Mouse (Mus musculus) heart, embryonic 16.5 days (tissue): ENCODE data around the gene Ror1. TPM values are rescaled to one million over a fixed set of nuclear protein-coding genes. Genes with fewer than 3 reads are reported as not detected.

Source experiments
- ATAC-seq: fragments of 200-750 bp; cut with Nextera tagmentation; replicated peaks from 2 replicates; pipeline ENCODE4 v1.8.0; 2017; ENCODE audit warnings: moderate number of reproducible peaks; ENCODE audit not compliant: insufficient read depth, low FRiP score; ENCODE audit errors: extremely low read depth
- H3K27ac ChIP-seq: fragments of 300-500 bp; sonication (generic); 2 replicates; pipeline ENCODE4 v1.5.1; 2014; ENCODE audit warnings: mild to moderate bottlenecking, low read length, control low read depth, moderate library complexity
- H3K27me3 ChIP-seq: fragments of 300-500 bp; sonication (generic); 2 replicates; pipeline ENCODE4 v1.6.1; 2014; ENCODE audit warnings: low read length, mixed read lengths; ENCODE audit not compliant: control insufficient read depth, insufficient read depth
- H3K36me3 ChIP-seq: fragments of 300-500 bp; sonication (generic); 2 replicates; pipeline ENCODE4 v1.6.1; 2014; ENCODE audit not compliant: control insufficient read depth, insufficient read depth
- H3K4me1 ChIP-seq: fragments of 300-500 bp; sonication (generic); 2 replicates; pipeline ENCODE4 v1.6.1; 2014; ENCODE audit warnings: low read length, mixed read lengths; ENCODE audit not compliant: control insufficient read depth, insufficient read depth
- H3K4me2 ChIP-seq: fragments of 300-500 bp; sonication (generic); 2 replicates; pipeline ENCODE4 v1.6.1; 2014; ENCODE audit warnings: low read depth, mild to moderate bottlenecking, control low read depth, low read length
- H3K4me3 ChIP-seq: fragments of 300-500 bp; sonication (generic); 2 replicates; pipeline ENCODE4 v1.5.1; 2014; ENCODE audit warnings: mild to moderate bottlenecking, control low read depth, low read length
- H3K9ac ChIP-seq: fragments of 300-500 bp; sonication (generic); 2 replicates; pipeline ENCODE4 v1.6.1; 2014; ENCODE audit warnings: low read length, control low read depth
- H3K9me3 ChIP-seq: fragments of 300-500 bp; sonication (generic); replicated peaks from 2 replicates; pipeline ENCODE4 v1.6.1; 2016; ENCODE audit warnings: low read length; ENCODE audit not compliant: control insufficient read depth
- WGBS: fragments of 180-500 bp; shearing (Covaris S2); extraction: QIAGEN DNeasy Blood & Tissue Kit; methylation state at CpG from one replicate; pipeline ENCODE4 v1.1.7; 2014; 5-methylcytosine and 5-hydroxymethylcytosine counted together
- polyA plus RNA-seq: library from polyadenylated mRNA; unstranded; fragments of >200 nt; fragmentation: Nextera tagmentation; extraction: Ambion mirVana; gene quantifications from 2 replicates; pipeline ENCODE4 v1.2.1, GENCODE M21; 2015

Ror1 gene
- polyA plus RNA-seq, 1 experiment from 2014 or later = 10.7 TPM

- H3K9me3 ChIP-seq = no peaks in the 10 kb centered on the region
- H3K27me3 ChIP-seq = no peaks in the 10 kb centered on the region
- no peaks in the 10 kb centered on the region for H3K36me3 ChIP-seq
- H3K4me3 ChIP-seq = no peak overlapping the region
- H3K4me2 ChIP-seq = no peak overlapping the region
- peak; percentile 66 for ATAC-seq
- peaks cover 36% of the 10 kb centered on the region for H3K4me1 ChIP-seq
- no peak overlapping the region for H3K9ac ChIP-seq
- H3K27ac ChIP-seq = peak overlapping the region; percentile 37; the same call in 1 of the 2 replicates
- WGBS = 51% methylated on average over 14 of the region's 14 CpGs
These were observed 229.3 kb downstream of the Ror1 start for GRCm38 (mm10) chr4:100324719-100325515.

- H3K4me1 ChIP-seq = peaks cover 20% of the 10 kb centered on the region
- WGBS = 39% methylated on average over 4 of the region's 4 CpGs
- no peak for ATAC-seq
- H3K27ac ChIP-seq = 0 out of 2 replicates have a peak overlapping the region, but pooled peaks have one; percentile 17
- no peaks in the 10 kb centered on the region for H3K36me3 ChIP-seq
- H3K4me2 ChIP-seq = no peak overlapping the region
- no peaks in the 10 kb centered on the region for H3K27me3 ChIP-seq
- no peak overlapping the region for H3K4me3 ChIP-seq
- H3K9me3 ChIP-seq = no peaks in the 10 kb centered on the region
- H3K9ac ChIP-seq = no peak overlapping the region
These were observed 232.9 kb downstream of the Ror1 start for GRCm38 (mm10) chr4:100328361-100328970.

GRCm38 (mm10) chr4:100335168-100335567 is 239.6 kb downstream of the Ror1 start:
- H3K36me3 ChIP-seq = no peaks in the 10 kb centered on the region
- H3K27me3 ChIP-seq = no peaks in the 10 kb centered on the region
- H3K27ac ChIP-seq = no peak overlapping the region
- H3K4me1 ChIP-seq = peaks cover 8% of the 10 kb centered on the region
- H3K4me3 ChIP-seq = no peak overlapping the region
- ATAC-seq = no peak
- WGBS = 55% methylated on average over 2 of the region's 2 CpGs
- no peak overlapping the region for H3K4me2 ChIP-seq
- H3K9ac ChIP-seq = no peak overlapping the region
- H3K9me3 ChIP-seq = no peaks in the 10 kb centered on the region

- Histone ChIP-seq H3K4me2 (no peak overlapping the region), H3K9me3 (no peaks in the 10 kb centered on the region), H3K9ac (no peak overlapping the region), H3K27me3 (no peaks in the 10 kb centered on the region), H3K4me1 (peaks cover 16% of the 10 kb centered on the region), H3K27ac (no peak overlapping the region), H3K36me3 (no peaks in the 10 kb centered on the region), H3K4me3 (no peak overlapping the region)
- no peak for ATAC-seq
- 70% methylated on average over 3 of the region's 3 CpGs for whole genome bisulfite sequencing
These were observed 252.2 kb downstream of the Ror1 start for GRCm38 (mm10) chr4:100347791-100348190.

GRCm38 (mm10) chr4:100350106-100350795 is 254.7 kb downstream of the Ror1 start:
- Histone ChIP-seq H3K4me1 (peaks cover 9% of the 10 kb centered on the region), H3K27ac (no peak overlapping the region), H3K9ac (no peak overlapping the region), H3K4me3 (no peak overlapping the region), H3K36me3 (no peaks in the 10 kb centered on the region), H3K9me3 (no peaks in the 10 kb centered on the region), H3K27me3 (no peaks in the 10 kb centered on the region), H3K4me2 (no peak overlapping the region)
- WGBS = 78% methylated on average over 7 of the region's 7 CpGs
- ATAC-seq = no peak; the same call in 1 of the 2 replicates

- peaks cover 9% of the 10 kb centered on the region for H3K4me1 ChIP-seq
- H3K4me2 ChIP-seq = no peak overlapping the region
- H3K27me3 ChIP-seq = no peaks in the 10 kb centered on the region
- no peaks in the 10 kb centered on the region for H3K36me3 ChIP-seq
- H3K4me3 ChIP-seq = no peak overlapping the region
- no peak overlapping the region for H3K27ac ChIP-seq
- no peaks in the 10 kb centered on the region for H3K9me3 ChIP-seq
- no peak overlapping the region for H3K9ac ChIP-seq
- no peak for ATAC-seq
These were observed 256.3 kb downstream of the Ror1 start for GRCm38 (mm10) chr4:100351797-100352290.

- H3K9me3 ChIP-seq = no peaks in the 10 kb centered on the region
- H3K9ac ChIP-seq = no peak overlapping the region
- peaks cover 15% of the 10 kb centered on the region for H3K4me1 ChIP-seq
- H3K4me3 ChIP-seq = no peak overlapping the region
- H3K36me3 ChIP-seq = no peaks in the 10 kb centered on the region
- no peak for ATAC-seq
- H3K27ac ChIP-seq = no peak overlapping the region
- H3K4me2 ChIP-seq = no peak overlapping the region
- no peaks in the 10 kb centered on the region for H3K27me3 ChIP-seq
- WGBS = 75% methylated on average over 5 of the region's 5 CpGs
These were observed 260.0 kb downstream of the Ror1 start for GRCm38 (mm10) chr4:100355566-100355965.

- H3K27ac ChIP-seq = peak overlapping the region; percentile 5; the same call in 1 of the 2 replicates
- 51% methylated on average over 4 of the region's 4 CpGs for WGBS
- H3K4me2 ChIP-seq = no peak overlapping the region
- H3K4me1 ChIP-seq = peaks cover 22% of the 10 kb centered on the region
- no peak for ATAC-seq
- no peak overlapping the region for H3K4me3 ChIP-seq
- H3K36me3 ChIP-seq = no peaks in the 10 kb centered on the region
- H3K9me3 ChIP-seq = no peaks in the 10 kb centered on the region
- no peak overlapping the region for H3K9ac ChIP-seq
- H3K27me3 ChIP-seq = no peaks in the 10 kb centered on the region
These were observed 262.4 kb downstream of the Ror1 start for GRCm38 (mm10) chr4:100357881-100358589.
